Mouse (Mus musculus) lung, adult 18-20 months (tissue): Measurements from ENCODE around the gene Slc27a1.

ENCODE experiments used
- DNase-seq, 2 experiments: peaks; one replicate each; pipeline ENCODE4 v3.0.0; 2022; ENCODE audit warnings: mixed read lengths in 2 of 2

The Slc27a1 gene

GRCm38 (mm10) chr8:71588762-71589161, 20.1 kb downstream of the Slc27a1 start:
- no peak for DNase-seq

GRCm38 (mm10) chr8:71591017-71591416, 22.3 kb downstream of the Slc27a1 start:
- no peak for DNase-seq

- peak; percentile 95 for DNase-seq
Observed at GRCm38 (mm10) chr8:71591471-71592373, 23.0 kb downstream of the Slc27a1 start, which contains the start of gene Pgls. Pgls (plus strand) TSS chr8:71592176.

GRCm38 (mm10) chr8:71592374-71593170, 23.9 kb downstream of the Slc27a1 start:
- DNase-seq, result peak; percentile 71 to 79

GRCm38 (mm10) chr8:71593556-71594323, 25.1 kb downstream of the Slc27a1 start:
- no peak for DNase-seq

GRCm38 (mm10) chr8:71594324-71594722, 25.6 kb downstream of the Slc27a1 start:
- DNase-seq, result no peak

- peak; percentile 82 to 87 for DNase-seq
Observed at GRCm38 (mm10) chr8:71595862-71596261, 27.2 kb downstream of the Slc27a1 start.

DNA sequence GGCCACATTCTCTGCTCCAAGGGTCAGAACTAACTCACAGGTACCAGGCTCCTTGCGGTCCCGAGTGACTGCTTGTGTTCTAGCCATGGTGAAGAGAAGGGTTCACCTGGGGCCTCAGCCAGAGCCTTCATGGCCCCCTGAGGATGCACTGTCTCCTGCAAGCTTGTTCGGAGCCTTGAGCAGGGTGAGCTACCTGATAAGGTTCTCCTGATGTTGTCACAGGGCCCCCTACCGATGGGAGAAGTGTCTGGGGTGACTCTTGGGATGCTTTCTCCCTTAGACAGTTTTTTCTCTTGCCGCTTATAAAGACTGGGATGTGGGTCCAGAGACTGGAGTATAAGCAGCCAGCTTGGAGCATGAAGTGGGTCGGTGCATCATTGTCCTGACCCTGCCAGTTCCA, 27.7 kb downstream of the Slc27a1 start:
- no peak for DNase-seq

DNA sequence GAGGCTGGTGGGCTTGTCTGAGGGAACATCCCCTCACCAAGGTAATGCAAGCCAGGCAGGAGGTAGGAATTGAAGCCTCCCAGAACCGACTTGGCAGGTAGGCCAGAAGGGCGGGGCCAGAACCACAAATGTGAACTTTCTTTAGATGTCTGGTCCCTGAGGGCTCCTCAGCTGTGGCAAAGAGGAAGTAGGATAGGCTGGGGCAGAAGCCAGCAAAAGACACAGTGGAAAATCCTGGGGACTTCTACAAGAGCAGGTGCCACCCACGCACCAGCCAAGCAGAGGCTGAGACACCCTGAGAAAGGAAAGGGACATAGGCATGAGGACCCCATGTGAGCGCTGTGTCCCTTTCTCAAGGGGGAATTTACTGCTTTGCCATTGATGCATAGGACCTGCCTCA, 28.1 kb downstream of the Slc27a1 start:
- DNase-seq, result peak in 1 of 2 experiments; percentile 47

DNA sequence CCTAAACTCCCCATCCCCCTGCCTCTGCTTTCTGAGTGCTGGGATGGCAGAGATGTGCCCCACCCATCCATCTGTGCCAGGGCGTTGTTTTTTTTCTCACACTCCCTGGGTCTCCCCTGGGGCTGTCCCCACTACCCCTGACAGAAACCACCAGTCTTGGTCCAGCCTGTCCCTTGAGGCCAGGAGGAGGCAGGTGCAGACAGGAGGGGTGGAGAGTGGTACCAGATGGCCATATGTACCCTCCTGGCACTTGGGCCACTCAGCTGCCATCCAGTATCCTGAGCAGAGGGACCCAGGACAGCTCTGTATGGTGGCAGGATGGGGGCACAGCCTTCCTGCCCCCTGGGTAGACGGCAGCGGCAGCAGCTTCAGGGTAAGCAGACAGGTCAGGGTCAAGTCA, 28.8 kb downstream of the Slc27a1 start, which contains the start of gene Fam129c:
Gene Fam129c (plus strand): TSS at position 198 of the 400 bp plus-strand sequence.
- DNase-seq, result no peak

DNA sequence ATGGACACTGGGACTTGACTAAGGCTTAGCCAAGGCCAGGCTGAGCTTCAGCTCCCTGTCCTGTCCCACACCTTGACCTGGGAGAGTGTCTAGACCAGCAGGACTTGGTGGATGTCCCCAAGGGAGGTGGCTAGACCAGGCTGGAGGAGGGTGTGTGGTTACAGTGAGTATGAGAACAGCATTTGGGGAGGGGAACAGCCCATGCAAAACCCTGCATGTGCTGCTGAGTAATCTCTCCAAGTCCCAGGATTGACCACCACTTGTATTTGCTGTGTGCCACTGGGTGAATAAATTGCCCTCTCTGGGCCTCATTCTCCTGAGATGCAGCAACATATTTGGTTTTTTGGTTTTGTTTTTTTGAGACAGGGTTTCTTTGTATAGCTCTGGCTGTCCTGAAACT, 29.7 kb downstream of the Slc27a1 start:
- DNase-seq, result no peak

DNA sequence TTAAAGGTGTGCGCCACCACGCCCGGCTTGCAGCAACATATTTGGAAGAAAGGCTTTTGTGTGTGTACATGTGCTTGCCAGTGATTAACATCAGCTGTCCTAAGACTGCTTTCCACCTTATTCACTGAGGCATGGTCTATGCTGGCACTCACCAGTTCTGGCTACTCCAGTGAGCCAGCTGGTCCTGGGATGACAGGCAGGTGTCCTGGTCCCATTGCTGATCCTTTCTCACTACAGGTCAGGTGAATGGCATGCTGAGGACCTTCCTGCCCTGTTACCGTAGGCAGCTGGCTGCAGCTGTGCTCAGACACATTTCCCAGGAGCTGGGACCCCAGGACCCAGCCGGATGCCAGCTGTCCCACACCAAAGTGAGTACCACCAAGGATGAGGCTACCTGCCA, 30.2 kb downstream of the Slc27a1 start:
- no peak for DNase-seq

- DNase-seq, result no peak
Observed at GRCm38 (mm10) chr8:71601939-71602665, 33.4 kb downstream of the Slc27a1 start.

DNA sequence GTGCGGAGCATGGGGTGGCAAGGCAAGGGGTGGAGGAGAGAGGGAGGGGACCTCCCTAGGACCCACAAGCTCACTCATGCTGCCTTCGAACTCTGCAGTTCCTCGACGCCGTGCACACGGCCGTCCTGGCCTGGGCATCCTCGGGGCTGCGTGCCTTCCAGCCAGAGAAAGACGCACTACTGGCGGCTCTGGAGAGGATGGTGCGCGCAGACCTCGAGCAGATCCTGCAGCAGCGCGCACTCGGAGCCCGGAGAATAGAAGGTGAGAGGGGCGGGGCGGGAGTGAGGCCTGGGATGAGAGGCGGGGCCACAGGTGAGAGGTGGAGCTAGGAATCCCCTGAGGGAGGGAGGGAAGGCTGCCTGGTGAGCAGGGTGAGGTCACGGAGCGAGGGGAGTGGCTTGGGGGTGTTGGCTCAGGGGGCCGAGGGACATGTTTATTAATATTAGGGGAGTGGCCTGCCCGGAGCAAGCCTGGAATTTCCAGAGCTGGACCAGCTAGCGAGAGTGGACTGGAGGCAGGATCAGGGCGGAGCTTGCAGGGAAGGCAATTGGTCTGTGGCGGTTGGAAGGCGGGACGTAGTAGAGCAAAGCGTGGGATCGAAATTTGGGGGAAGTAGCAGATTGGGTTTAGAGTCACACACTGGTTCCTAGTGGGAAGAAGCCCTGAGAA, 34.1 kb downstream of the Slc27a1 start:
- peak; percentile 95 to 96 for DNase-seq

- DNase-seq, result no peak
Observed at GRCm38 (mm10) chr8:71604021-71604420, 35.3 kb downstream of the Slc27a1 start.

- DNase-seq, result peak; percentile 99
Observed at GRCm38 (mm10) chr8:71610822-71611651, 42.4 kb downstream of the Slc27a1 start, which contains the start of gene Colgalt1. Colgalt1 (plus strand) TSS chr8:71610998.

GRCm38 (mm10) chr8:71612141-71612540, 43.5 kb downstream of the Slc27a1 start:
- DNase-seq, result no peak

GRCm38 (mm10) chr8:71613418-71613817, 44.7 kb downstream of the Slc27a1 start:
- DNase-seq, result peak in 1 of 2 experiments; percentile 53

GRCm38 (mm10) chr8:71619786-71620185, 51.1 kb downstream of the Slc27a1 start:
- DNase-seq, result no peak

GRCm38 (mm10) chr8:71625088-71625487, 56.4 kb downstream of the Slc27a1 start:
- DNase-seq, result no peak
